Mouse (Mus musculus) kidney, adult 11 months (tissue): ENCODE measurements around the gene Otub1.

Experiments
- DNase-seq: peaks from one replicate; pipeline ENCODE4 v3.0.0; 2022

The Otub1 gene

DNA sequence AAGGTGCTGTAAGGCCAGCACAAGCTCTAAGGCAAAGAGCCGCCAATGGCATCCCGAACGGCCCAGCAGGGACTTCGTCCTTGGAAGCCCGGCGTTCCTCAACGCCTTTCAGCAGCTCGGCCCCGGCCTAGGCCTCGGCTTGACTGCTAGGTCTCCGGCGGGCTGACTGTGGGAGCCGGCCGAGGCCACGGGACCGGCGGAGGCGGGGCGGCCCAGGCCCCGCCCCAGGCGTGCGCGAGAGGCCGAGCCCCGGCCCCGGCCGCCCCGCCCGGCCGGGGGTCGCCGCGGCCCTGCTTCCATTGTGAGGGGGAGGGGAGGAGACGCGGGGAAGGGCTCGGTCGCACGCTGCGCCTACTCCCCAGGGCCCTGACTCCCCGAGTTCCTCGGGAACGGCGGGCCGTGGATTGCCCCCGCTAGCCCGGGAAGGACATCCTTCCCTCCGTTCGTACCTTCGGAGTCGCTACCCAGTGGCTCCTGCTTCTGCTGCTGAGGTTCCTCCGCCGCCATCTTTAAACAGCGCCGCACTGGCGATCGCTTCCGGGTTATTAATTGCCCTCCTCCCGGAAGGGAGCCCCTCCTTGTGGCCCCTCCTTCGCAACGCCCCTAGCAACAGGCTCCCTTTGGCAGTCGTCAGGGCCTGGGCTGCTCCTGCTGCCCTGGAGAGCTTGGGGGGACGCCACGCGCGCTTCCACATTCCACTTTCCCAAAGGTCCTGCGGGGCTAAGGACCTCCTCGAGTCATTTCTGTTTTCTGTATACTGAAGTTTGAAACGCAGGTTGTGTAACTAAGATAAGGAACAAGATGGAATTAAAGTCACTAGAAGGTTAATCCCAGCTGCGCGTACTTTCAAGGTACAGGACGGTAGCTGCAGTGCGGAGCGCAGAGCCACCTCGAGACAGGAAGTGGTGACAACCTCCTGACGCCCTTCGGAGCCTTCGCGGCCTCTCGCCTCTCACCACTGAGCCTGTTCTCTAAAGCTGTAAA is at the start of gene Otub1:
Otub1 (minus strand) TSS at position 564 of the 984 bp plus-strand sequence.
- peak; percentile 94 for DNase-seq

DNA sequence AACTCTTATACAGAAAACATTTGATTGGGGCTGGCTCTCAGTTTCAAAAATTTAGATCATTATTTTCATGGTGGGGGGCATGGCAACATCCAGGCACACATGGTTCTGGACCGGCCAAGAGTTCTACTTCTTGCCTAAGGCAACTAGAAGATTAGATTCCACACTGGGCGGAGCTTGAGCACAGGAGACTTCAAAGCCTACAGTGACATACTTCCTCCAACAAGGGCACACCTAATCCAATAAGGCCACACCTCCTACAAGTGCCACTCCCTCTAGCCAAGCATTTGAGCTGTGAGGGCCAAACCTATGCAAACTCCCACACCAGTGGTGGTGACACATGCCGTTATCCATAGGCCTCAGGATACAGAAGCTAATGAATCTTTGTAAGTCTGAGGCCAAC is 39.9 kb upstream of the Otub1 start:
- DNase-seq = no peak

DNA sequence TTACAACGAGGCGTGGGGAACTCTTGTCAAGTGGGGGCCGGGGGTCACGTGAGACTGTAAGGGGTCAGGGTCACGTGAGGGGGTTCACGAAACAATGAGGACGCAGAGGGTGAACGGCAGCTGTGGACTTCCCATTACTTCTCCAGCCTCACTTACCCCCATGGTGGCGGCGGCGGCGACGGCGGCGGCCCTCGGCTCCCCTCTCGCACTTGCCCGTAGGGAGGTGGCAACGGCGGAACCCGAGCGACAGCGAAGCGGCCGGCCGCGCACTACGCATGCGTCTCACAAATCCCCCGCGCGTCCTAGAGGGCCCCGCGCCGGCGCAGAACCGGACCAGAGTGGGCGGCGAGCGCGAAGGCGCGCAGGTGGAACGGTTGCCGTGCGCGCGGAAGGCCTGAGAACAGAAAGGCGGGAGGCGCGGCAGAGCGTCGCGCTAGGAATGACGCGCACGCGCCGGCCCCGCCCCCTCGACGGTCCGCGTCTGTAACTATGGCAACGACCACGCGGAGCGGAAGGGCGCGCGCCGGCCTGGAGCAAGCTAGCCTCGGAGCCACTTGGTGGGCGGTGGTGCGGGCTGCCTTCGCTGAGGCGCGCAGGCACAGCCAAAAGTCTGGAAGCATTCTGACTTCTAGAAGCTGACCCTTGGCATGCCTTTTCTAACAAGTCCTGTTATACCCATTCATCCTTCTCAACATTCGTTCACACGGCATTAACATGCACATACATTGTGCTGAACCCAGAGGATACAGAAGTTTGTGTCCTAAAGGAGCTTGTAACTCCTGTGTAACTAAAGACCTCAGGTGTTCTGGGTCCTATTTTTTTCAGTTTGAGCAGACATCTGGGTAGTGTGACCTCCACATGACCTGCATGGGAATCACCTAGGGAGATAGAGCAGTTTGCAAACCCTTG is 34.9 kb upstream of the Otub1 start, which contains the start of gene Naa40:
Naa40 (minus strand) TSS at position 402 of the 909 bp plus-strand sequence.
- DNase-seq = peak; percentile 93

DNA sequence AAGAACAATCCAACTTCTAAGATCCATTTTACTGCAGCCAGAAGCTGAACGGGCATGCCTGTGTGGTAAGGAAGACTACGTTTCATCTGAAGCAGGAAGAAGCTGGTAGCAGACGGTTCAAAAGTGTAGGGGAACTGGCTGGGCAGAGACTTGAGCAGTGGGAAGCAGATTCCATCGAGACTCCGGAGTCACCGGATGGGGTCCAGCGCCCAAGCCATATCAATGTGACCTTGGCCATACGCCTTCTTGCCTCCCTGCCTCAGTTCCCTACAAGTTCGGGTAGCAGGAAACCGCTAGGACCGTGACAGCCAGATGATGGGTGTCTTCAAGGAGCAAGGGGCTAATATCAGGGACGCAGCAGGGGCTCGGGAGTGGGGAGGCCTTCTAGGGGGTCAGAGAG is 34.2 kb upstream of the Otub1 start:
- no peak for DNase-seq

DNA sequence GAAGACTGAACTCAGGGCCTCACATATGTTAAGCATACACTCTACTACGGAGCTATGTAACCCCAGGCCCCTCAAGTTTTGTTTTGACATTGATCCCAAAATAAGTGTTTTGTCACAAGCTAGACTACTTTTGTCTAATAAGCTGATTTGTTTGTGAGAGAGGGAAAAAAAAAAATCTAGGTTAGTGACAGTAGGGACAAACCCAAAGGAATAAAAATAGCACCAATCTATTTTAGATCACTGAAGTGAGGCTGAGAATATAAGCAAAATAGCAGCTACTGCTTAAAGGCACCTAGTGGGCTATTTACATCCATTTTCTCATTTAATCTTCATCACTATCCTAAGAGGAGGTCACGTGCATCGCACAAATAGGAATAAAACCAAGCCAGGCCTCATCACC is 33.5 kb upstream of the Otub1 start:
- DNase-seq = no peak

DNA sequence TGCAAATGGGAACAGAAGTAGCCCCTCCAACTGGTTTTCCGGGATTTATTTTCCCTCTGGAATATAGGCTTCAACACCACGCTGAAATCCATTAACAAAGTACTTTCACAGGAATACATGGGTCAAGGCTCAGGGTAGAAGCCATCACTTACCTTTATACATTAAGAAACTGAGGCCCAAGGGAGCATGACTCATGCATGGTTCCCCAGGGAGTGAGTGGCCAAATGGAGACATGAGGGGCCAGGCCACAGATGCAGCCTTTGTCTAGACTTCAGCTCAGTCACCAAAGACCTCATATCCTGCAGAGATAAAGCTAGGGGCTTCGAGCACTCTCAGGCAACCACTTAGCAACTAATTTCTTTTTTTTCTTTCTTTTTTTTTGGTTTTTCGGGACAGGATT is 30.6 kb upstream of the Otub1 start:
- no peak for DNase-seq

DNA sequence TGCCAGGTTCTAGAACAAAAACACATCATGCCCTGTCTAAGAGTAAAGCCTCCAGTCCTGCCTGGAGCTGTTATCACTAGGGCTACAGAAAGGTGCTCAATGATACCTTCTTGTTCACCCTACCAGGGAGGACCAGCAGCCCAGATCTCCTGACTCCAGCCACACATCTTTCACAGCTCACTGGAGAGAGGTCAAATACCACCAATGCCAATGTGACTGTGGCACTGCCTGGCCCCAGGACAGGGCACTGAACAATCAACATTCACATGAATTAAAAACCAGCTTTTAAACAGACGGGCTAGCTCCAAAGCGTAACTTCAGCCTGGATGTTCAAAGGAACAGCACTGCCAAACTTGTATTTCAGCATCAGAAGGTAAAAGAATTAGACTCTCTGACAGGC is 29.9 kb upstream of the Otub1 start:
- DNase-seq = peak; percentile 60

DNA sequence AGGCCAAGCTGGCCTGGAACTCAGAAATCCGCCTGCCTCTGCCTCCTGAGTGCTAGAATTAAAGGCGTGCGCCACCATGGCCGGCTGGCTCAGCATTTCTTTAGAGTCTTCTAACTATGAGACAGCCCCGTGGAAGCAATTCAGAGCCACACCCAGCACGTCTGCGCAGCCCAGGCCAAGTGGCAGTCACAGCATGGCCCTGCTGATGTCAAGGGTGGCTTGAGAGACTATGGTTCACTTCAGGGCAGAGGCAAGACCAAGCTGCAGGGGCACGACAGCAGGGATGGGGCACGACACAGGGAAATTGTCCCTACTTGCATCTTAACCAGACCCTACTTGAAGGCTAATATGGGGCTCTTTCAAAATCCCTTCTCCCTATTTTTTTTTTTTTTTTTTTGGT is 29.3 kb upstream of the Otub1 start:
- no peak for DNase-seq

DNA sequence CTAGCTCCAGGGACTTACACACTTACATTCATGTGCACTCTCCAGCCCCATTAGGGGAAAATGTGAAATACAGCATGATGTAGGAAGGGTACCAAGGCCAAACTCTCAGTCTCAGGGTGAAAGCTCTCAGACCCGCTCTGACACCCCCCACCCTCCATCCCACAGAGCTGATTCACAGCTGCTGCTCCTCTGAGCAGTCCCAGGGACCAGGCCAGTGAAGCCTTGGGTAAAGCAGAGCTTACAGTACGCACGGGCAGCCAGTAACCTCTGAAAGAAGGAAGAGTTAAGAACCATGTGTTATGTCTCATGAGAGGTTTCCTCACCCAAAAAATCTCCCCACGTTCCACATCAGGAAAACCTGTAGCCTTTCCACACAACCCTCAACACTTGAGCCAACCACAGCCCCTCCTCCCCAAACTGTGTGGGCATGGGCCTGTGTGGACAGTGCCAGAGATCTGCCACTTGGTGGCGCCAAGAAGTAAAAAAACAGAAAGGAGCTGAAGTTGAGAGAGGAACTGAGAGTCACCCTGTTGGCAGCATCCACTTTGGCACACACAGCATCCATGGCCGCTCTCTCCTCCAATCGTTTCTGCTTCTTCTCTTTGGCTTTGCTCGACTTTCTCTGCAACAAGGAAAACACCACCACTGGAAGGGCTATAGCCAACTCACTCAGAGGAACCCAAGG is 28.6 kb upstream of the Otub1 start:
- peak; percentile 73 for DNase-seq

DNA sequence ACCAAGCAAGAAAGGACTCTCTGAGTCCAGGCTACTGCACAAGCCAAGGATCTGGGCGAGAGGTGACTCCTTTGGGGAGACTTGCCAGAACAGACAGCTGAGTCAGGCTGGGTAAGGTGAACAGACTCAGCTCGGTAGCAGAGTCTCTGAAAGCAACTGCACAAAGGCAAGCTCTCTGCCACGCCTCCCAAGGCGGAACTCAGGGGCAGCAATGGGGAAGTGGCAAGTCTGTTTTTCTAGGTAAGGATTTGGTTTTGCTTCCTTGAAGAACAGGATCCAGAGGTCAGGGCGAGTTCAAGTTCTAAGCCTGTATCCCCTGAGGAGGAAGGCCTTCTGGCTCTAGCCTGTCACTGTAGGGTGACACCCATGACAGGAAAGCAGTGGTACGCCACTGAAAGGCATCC is 20.4 kb upstream of the Otub1 start:
- peak; percentile 72 for DNase-seq

DNA sequence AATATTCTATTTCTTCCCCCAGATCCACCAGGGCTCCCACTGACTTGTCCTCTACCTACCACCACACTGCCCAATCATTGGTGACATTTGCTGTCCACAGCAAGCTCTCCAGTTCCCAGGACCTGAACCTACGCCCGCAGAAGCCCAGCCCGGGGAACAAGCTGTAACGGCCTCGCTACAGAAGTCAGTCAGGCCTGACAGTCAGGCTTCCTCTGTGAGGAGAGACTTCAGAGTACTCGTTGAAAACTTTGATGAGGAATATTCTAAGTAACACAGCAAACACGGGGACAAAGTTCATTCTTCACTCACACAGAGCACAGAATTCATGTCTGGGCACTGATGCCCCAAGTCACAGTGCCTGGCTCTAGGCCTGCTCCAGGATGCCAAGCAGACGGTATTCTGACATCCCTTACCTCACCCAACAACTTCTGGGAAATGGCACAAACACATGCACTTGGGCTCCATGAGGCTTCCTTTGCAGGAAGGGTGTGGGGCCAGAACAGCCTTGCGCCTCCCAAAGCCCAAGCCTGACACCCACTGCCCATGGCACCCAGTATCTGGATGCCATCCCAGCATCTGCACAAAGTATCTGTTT is 19.1 kb upstream of the Otub1 start:
- peak; percentile 54 for DNase-seq

DNA sequence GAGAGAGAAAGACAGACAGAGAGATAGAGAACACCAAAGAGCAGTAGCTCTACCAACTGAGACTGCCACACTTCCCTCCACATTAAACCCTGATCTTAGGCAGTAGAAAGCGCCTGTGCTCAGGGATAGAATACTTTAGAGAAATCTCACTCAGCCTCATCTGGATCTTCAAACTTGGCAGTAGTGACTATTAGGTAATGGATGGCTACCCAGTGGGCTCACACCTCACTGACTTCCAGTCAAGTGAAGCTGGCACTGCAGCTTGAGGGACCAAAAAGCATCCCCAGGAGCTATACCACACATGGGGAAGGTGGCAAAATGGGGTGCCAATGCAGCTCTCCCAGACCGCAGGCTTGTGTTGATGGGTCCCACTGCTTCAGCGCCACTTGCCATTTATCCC is 18.1 kb upstream of the Otub1 start:
- peak; percentile 27 for DNase-seq

DNA sequence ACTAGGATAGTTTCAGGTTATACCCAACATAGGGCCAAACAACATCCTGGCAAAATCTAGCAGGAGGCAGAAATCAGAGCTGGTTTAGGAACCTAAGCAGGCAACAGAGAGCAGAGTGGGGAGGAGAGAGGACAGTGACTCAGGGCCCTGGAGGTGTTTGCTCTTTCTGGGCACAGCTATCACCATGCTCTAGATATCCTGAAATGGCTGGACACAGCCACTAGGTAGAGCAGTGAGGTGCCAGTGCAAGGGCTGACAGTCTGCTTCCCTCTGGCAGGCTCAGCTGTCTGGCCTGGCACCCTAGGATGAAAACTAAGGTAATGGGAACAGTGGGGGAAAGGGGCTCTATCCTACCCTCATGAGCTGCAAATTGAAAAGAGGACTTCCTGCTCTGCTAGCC is 17.4 kb upstream of the Otub1 start:
- DNase-seq = no peak

DNA sequence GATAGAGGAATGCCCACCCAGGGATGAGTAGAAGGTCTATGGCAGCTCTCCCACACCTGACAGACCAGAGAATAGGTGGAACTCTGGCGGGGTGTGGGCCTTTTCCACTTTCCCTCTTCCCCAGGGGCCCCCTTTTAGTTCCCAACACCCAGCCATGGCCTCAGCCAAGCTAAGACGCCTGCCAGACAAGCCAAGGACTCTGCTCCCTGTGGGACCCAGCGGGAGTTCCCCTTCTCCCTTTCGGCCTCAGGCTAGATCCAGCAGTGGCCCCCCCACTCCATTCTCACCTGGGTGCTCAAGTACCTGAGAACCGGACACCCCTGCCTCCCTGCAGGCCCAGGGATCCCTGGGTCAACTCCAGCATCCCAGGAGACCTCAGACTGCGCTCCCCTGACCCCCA is 16.1 kb upstream of the Otub1 start:
- no peak for DNase-seq

DNA sequence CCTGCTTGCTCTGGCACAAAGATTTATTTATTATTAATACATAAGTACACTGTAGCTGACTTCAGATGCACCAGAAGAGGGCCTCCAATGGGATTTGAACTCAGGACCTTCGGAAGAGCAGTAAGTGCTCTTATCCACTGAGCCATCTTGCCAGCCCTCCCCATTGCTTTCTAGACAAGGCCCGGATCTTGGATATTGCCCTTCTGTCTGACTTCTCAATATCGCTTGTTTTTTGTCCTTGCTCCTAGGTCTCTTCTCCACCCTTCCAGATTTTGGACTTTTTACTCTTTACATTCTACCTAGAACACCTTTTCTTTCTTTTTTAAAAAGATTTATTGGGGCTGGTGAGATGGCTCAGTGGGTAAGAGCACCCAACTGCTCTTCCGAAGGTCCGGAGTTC is 12.6 kb upstream of the Otub1 start:
- DNase-seq = peak; percentile 5

DNA sequence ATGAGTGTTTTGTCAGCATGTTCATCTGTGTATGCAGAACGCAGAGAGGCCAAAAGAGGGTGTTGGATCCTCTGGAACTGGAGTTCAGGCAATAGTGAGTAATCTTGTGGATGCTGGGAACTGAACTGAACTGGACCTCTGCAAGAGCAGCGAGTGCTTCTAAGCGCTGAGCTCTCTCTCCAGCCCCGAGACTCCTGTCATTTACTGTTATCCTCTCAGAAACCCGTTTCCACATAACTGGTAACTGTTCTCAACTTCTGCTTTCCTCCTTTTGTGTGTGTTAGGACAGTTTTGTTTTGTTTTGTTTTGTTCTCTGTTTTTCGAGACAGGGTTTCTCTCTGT is 11.8 kb upstream of the Otub1 start:
- no peak for DNase-seq

DNA sequence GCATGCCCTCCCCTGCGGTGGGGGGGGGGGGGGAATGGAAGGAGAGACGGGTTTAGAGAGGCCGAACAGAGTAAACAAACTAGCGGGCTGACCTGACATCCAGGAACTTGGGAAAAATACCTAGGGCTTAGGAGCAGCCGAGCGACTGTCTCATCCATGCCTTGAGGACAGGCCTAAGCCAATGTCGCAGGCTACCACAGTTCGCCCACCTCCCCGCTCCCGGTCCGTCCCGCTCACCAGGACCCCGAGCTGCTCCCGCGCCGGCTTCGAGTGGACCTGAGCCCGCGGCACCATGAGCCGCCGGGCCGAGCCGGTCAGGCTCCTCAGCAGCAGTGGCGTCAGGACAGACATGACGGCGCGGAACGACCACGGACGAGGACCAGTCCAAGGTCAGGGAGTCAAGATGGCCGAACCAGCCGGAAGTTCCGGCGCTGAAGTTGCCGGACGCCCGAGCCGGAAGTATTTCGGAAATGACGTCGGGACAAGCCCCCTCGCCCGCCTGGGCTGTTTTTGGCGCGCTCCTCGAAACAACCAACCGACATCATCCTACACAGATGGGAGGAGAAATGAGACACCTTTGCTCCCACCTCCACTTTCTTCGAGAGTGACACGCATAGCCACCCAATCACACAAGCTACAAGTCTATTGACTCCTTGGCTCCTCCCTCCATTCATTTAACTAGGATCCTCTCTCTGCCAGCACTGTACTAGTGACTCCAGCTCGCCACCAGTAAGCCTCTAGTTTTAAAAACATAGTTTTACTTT is 11.2 kb upstream of the Otub1 start, which contains the start of gene Cox8a:
Cox8a (minus strand) TSS at position 455 of the 764 bp plus-strand sequence.
- DNase-seq = peak; percentile 99

DNA sequence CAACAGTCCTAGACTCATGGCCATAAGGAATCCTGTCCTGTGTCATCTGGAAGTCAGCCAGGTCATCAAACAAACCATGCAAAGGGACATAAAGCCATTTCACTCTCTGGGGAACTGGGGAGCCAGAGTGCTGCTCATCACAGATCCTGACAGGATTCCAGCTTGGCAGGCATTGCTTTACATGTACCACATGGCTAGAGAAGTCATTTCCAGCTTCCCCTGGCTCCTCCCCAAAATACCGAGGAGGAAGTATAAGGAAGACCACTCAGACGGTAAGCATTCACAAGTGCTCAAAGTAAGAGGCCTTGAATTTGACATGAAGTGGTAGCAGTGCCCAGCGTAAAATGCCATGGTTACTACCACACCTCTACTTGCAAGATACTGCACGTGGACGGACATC is 8.4 kb upstream of the Otub1 start:
- DNase-seq = peak; percentile 25

DNA sequence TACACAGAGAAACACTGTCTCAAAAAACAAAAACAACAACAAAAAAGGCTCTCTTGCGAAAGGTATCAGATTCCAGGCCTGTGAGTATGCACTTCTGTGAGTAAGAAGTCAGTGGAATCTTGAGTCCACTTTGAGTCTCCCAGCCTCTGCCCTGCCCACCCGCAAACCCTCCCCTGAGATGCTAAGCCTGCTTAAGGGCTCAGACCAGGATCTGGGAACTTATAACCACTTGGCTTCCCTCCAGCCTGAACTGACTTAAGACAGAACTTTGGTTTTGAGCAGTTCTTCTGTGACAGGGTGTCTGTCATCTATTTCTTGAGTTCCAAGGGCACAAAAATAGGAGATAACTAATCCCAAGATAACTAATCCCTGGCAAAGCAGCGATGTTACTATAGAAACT is 6.9 kb upstream of the Otub1 start:
- no peak for DNase-seq

DNA sequence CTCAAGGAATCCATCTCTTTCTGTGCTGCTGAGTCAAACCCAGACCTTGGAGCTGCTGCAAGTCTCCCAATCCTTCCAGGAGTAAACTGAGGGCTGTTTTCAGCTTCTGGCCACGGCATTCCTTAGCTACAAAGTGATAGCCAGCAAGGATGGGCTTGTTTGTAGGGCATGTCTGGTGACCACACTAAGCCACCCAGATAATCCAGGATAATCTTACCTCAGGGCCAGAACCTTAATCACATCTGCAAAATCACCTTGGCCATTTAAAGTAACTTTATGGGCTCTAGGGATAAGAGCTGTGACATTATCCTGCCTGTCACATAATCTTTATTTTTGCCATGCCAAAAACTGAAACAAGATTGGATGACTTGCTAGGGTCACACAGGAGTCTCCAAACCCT is 6.1 kb upstream of the Otub1 start:
- no peak for DNase-seq

DNA sequence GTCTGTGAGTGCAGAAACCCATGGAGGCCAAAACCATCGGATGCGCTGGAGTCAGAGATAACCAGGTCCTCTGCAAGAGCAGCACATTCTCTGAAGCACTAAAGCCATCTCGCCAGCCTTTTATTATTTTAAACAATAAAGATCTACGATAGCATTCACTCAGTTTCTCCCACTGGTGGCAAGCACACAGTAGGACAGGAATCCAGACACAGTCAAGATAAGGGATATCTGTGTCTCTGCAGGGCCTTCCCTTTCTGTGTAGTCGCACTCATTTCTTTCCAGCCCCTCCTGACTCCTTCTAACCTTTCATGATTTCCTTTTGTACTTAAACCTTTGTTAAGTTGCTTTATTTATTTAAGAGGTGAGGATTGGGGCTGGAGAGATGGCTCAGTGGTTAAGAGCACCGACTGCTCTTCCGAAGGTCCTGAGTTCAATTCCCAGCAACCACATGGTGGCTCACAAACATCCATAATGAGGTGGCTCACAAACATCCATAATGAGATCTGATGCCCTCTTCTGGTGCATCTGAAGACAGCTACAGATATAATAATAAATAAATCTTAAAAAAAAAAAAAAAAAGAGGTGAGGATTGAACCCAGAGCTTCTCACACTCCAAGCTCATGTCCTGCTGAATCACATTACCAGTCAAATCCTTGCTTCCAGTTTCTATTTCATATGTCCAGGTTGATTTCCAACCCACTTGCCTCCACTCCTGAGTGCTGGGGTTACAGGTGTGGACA is 4.0 kb upstream of the Otub1 start:
- DNase-seq = no peak
